Mouse (Mus musculus) G1E-ER4 (cell line): ENCODE results near the gene Fgfr3. TPM values are rescaled to one million over a fixed set of nuclear protein-coding genes. Genes with fewer than 3 reads are reported as not detected.

Experiments used
- GATA1 ChIP-seq: IDR thresholded peaks from one replicate; pipeline ENCODE4 v1.8.0; 2012; ENCODE audit warnings: low read length, inconsistent platforms
- polyA plus RNA-seq: library from polyadenylated mRNA; stranded (reverse); fragments of >175 nt; gene quantifications from 2 replicates; pipeline ENCODE4 v1.2.3, GENCODE M21; 2012

The Fgfr3 gene
- polyA plus RNA-seq, 1 experiment = not detected

GRCm38 (mm10) chr5:33738341-33738740 is 16.9 kb downstream of the Fgfr3 start:
- no peak for TF ChIP-seq GATA1

DNA sequence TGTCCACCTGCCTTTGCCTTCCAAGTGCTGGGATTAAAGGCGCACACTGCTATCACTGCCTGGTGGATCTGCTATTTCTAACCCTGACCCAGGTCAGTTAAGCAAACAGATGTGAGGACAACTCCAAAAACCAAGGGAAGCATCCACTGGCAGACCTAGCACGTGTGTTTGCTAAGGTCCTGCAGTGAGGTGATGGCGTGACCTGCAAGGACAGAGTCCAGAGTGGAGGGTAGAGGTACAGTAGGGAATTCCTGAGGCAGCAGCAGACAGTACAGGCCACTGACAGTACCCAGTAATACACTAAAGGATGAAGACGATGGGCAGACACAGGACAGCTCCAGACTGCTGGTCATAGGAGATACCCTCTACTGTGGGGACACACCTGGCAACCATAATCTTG is 19.1 kb downstream of the Fgfr3 start:
- no peak for TF ChIP-seq GATA1

DNA sequence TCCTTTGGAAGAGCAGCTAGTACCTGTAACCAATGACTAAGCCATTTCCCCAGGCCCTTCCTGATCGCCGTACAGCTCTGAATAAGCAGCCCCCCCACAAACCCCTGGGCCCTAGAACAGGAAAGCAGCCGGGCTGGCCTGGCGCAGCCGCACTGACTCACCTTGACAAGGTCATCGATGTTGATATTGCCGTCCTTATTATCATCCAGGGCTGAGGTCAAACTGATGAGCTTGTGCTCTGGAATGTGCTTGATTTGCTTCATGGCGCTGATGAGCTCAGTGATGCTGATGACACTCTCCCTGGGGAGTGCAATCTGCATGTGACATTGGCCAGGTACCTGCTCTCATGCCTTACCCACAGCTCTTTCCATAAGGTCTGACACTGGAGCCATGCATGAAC is 22.0 kb downstream of the Fgfr3 start:
- no peak for TF ChIP-seq GATA1

DNA sequence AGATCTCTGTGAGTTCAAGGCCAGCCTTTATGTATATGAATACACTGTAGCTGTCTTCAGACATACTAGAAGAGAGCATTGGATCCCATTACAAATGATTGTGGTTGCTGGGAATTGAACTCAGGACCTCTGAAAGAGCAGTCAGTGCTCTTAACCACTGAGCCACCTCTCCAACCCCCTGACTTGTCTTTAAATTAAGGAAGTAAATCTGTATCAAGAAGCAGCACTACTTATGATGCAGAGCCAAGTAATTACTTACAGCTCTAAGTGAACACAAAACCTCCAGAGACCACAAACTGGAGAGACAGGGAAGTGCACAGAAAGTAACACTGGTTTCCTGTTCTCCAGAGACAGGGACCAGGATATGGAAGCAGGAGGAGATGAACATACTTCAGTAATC is 55.7 kb downstream of the Fgfr3 start:
- no peak for TF ChIP-seq GATA1

- TF ChIP-seq GATA1 = no peak
Observed at GRCm38 (mm10) chr5:33781964-33782344, 60.5 kb downstream of the Fgfr3 start.

DNA sequence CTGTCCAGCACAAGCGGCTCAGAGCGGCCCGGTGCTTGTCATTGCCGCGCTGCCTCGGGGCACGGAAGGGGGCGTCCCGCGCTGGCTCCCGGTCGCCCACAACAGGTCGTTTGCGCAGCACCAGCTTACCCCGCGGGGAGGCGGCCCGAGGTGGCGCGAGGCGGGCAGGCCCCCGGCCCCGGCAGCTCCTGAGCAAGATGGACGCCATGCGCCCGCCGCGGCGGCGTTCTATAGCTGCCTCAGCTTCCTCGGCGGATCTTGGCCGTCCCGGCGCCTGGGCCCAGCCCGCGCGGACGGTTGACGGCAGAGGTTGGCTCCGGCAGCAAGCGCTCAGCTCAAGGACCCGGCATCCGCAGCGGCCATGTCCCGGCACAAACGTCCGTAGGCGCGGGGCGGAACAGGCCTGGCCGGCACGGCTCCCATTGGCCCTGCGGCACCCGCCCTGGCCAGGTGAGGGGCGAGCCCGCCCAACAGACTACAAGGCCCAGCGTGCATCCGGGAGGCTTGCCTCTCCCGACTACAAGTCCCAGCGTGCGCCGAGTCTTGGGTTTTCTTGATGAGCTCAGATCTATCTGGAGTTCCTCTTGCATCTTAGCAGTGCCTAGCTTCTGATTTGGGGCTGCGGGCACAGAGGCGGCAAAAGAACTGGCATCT is 61.0 kb downstream of the Fgfr3 start, which contains the start of gene Letm1:
Letm1 (minus strand) TSS at position 473 of the 654 bp plus-strand sequence.
- TF ChIP-seq GATA1 = no peak

DNA sequence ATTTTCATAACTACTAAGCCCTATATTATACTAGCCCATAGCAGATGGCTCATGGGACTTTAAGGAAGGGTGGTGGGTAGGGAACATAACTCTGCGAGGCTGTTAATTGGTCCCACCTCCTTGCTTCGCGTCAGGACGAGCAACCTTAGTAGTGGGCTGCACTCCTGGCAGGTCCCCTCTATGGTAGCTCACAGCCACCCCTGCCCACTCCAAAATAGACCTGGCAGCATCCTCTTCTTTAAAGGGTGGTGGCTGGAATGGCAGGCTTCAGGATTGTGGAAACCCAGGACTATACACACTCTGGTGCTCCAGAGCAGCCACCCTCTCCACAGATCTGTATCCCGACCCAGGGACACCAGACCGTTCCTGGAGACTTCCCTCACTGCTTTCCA is 61.5 kb downstream of the Fgfr3 start:
- no peak for TF ChIP-seq GATA1

Other genes with a start within 250 kb of the Fgfr3 start
- 110 and 151 TPM in 2 replicates for gene Fam53a, start 92.0 kb upstream of the Fgfr3 start, polyA plus RNA-seq
- not detected in 2 replicates for gene Gm9903, start 91.7 kb upstream of the Fgfr3 start, polyA plus RNA-seq
- gene Slbp, start 69.1 kb upstream of the Fgfr3 start, polyA plus RNA-seq = 151 and 221 TPM in 2 replicates
- gene Tacc3, start 63.5 kb upstream of the Fgfr3 start, polyA plus RNA-seq = 50.5 and 88.8 TPM in 2 replicates
- 12.1 and 13.3 TPM in 2 replicates for gene Tmem129, start 63.3 kb upstream of the Fgfr3 start, polyA plus RNA-seq
- 36.7 and 39.6 TPM in 2 replicates for gene Letm1, start 61.1 kb downstream of the Fgfr3 start, polyA plus RNA-seq
- gene Nsd2, start 99.1 kb downstream of the Fgfr3 start, polyA plus RNA-seq = 11.3 and 11.6 TPM in 2 replicates
- 62.8 and 91.8 TPM in 2 replicates for gene Nelfa, start 214.7 kb downstream of the Fgfr3 start, polyA plus RNA-seq